Mouse (Mus musculus): ENCODE data around the gene Ubxn7. TPM values are rescaled to one million over a fixed set of nuclear protein-coding genes. Genes with fewer than 3 reads are reported as not detected.
A peak's percentile ranks its signal among the peaks of the same experiment; 100 is the strongest.

Gene Ubxn7
- total RNA-seq, 2 experiments from 2014 or later, result 22.4 to 28.3 TPM

DNA sequence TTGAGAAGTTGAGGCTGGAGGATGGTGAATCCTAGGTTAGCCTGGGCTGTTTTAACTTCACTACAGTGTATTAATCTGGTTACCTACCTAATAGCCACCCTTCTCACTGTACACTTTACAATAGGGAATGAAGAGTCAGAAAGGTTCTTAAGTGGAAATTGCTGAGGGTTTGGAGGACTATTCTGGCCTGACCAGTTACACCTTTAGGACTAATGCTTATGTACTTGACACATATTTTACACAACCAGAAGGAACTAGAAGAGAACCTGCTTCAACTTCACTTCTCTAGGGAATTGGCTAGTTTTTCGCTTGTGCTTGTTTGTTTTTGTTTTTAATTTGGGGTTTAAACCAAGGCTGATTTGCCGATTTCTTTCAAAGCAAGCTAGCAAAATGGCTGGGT is 101.1 kb downstream of the Ubxn7 start:
- no peak for DNase-seq

DNA sequence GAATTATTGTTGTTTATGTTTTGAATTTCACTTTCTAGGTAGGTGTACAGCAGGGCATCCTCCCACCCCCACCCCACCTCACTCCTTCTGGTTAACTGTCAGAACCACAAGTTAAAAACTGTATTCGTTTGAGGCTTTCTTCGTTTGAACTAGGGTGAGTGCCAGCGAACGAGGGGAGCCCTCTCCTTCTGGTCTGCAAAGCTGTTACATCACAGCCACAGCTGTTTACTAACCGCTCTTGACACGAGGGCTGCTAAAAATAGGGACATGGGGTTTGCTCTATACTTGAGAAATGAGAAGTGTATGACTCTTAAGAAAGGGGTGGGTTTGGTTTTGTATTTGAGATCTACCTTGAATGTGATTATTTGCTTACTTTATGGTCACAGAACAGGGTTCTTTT is 102.0 kb downstream of the Ubxn7 start:
- peak; percentile 65 to 81 for DNase-seq

DNA sequence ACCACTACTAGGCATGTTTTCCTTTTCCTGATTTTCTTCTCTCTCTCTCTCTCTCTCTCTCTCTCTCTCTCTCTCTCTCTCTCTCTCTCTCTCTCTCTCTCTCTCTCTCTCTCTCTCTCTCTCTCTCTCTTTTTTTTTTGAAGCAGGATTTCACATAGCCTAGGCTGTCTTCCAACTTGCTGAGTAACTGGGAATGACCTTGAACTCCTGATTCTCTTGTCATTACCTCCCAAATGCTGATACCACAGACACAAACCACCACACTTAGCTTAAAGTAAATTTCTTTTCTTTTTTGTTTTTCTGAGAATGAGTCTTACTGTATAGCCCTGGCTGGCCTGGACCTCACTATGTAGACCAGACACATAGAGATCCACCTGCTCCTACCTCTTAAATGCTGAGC is 102.6 kb downstream of the Ubxn7 start:
- DNase-seq, result no peak

DNA sequence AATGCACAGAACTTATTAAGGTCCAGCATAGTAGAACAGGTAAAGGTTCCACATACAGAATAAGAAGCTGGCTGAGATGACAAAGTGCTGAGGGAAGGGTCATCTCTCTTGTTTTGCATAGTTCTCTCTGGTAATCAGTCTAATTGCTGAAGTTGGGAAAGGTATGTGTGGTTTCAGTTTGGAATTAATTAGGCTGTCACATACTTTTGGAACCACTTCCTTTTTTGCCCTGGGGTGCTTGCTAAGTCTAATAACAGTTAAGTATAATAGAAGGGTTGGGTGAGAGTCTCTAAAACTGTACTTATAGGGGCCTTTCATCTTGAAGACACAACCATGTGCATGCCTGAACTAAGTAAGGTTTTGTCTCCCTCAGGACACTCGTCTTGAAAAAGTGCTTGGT is 104.6 kb downstream of the Ubxn7 start:
- no peak for DNase-seq

DNA sequence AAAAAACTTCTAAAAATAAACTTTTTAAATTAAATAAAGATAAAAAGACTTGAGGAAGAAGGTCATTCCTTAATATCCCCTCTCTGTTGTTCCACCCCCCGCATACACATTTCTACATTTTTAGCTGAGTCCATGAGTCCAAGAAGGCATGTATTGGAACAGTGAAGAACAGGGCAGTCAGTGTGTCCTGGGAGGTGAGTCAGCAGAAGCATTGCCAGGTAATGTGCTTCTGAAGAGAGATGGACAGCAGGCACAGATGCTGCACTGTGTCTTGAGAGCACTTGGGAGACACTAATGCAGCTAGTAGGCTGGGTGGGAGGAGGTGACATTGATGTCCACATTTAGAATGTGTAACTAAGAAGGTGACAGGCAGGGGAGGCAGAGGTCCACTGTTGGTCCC is 105.2 kb downstream of the Ubxn7 start:
- DNase-seq, result no peak

DNA sequence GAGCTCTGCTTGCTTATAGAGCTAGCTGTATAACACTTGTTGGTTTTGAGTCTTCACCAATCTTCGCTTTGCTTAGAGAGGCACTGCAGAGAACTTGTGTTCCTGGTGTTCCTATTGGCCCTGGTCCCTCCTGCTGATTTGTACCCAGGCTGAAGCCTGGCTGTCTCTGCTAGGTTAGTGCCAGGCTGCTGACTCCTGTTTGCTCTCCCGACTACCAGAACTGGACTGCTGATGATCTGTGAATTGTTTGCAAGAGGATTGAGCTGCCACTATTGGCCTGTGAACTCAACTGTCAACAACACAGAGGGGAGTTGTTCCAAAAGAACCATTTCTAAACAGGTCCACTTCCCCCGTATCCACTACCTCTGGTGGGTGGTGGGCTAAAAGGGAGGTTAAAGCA is 109.4 kb downstream of the Ubxn7 start:
- no peak for DNase-seq

Other genes with a start within 250 kb of the Ubxn7 start
- gene Pigx, start 232.5 kb upstream of the Ubxn7 start, total RNA-seq (2021), result 10 to 100 TPM; 16.7 to 16.9 TPM
- gene Cep19, start 232.5 kb upstream of the Ubxn7 start, total RNA-seq (2021), result 10 to 100 TPM; 10.1 to 10.4 TPM
- 1 to 10 TPM; 3.6 to 4.9 TPM for gene Nrros, start 166.7 kb upstream of the Ubxn7 start, total RNA-seq (2021)
- gene Bex6, start 152.4 kb upstream of the Ubxn7 start, total RNA-seq (2021), result not detected
- gene Fbxo45, start 85.1 kb upstream of the Ubxn7 start, total RNA-seq (2021), result 10 to 100 TPM; 12.1 to 12.6 TPM
- 1 to 10 TPM; 6.9 to 7.4 TPM for gene Wdr53, start 85.0 kb upstream of the Ubxn7 start, total RNA-seq (2021)
- gene Smco1, start 60.8 kb upstream of the Ubxn7 start, total RNA-seq (2021), result 10 to 100 TPM; 22.5 to 25.3 TPM
- 10 to 100 TPM; 12.6 to 12.8 TPM for gene Rnf168, start 54.8 kb upstream of the Ubxn7 start, total RNA-seq (2021)
- gene Tm4sf19, start 68.2 kb downstream of the Ubxn7 start, total RNA-seq (2021), result not detected
- gene Tctex1d2, start 87.4 kb downstream of the Ubxn7 start, total RNA-seq (2021), result 1 to 10 TPM; 5.1 to 6.8 TPM
- 100 to 1,000 TPM; 121 to 128 TPM for gene Pcyt1a, start 98.7 kb downstream of the Ubxn7 start, total RNA-seq (2021)
- under 1 TPM; 0.32 to 0.85 TPM for gene Slc51a, start 155.6 kb downstream of the Ubxn7 start, total RNA-seq (2021)
- gene Zdhhc19, start 164.0 kb downstream of the Ubxn7 start, total RNA-seq (2021), result not detected

Measured in heart, adult 18-20 months (tissue).